Mouse (Mus musculus): ENCODE measurements around the gene Cby3.

- TF ChIP-seq MYOG (IDR thresholded peaks at IDR 0.05; ENCODE audit: control insufficient read depth in 1 of 3, insufficient read depth in 1 of 3, insufficient read length in 2 of 3, low read depth in 2 of 3) = no peak
- no peak for TF ChIP-seq POLR2A (IDR thresholded peaks at IDR 0.05; ENCODE audit: insufficient read length, low read depth)
These were observed 21.1 kb upstream of the Cby3 start for GRCm38 (mm10) chr11:50333181-50333580.
